Mouse (Mus musculus) lung, postnatal 10 days (tissue): ENCODE measurements around the gene Sash3.

Experiments used
- DNase-seq: peaks from one replicate; pipeline ENCODE4 v3.0.0; 2021

Gene Sash3

GRCm38 (mm10) chrX:48141481-48141880, 4.8 kb upstream of the Sash3 start:
- no peak for DNase-seq

- DNase-seq = peak; percentile 58
Observed at GRCm38 (mm10) chrX:48143415-48144335, 2.6 kb upstream of the Sash3 start.

- no peak for DNase-seq
Observed at GRCm38 (mm10) chrX:48147226-48147625, 990 bp downstream of the Sash3 start.

GRCm38 (mm10) chrX:48147741-48148186, 1.5 kb downstream of the Sash3 start:
- no peak for DNase-seq

- DNase-seq = no peak
Observed at GRCm38 (mm10) chrX:48152106-48152505, 5.9 kb downstream of the Sash3 start.

- DNase-seq = no peak
Observed at GRCm38 (mm10) chrX:48153414-48153813, 7.2 kb downstream of the Sash3 start.

GRCm38 (mm10) chrX:48153949-48154348, 7.7 kb downstream of the Sash3 start:
- no peak for DNase-seq

GRCm38 (mm10) chrX:48155489-48155888, 9.3 kb downstream of the Sash3 start:
- DNase-seq = no peak

GRCm38 (mm10) chrX:48157396-48157795, 11.2 kb downstream of the Sash3 start:
- no peak for DNase-seq

- DNase-seq = no peak
Observed at GRCm38 (mm10) chrX:48158229-48158919, 12.1 kb downstream of the Sash3 start.

- DNase-seq = no peak
Observed at GRCm38 (mm10) chrX:48169892-48170291, 23.7 kb downstream of the Sash3 start.

GRCm38 (mm10) chrX:48170368-48170767, 24.1 kb downstream of the Sash3 start:
- DNase-seq = no peak

- DNase-seq = no peak
Observed at GRCm38 (mm10) chrX:48181844-48182243, 35.6 kb downstream of the Sash3 start.

GRCm38 (mm10) chrX:48184703-48185102, 38.5 kb downstream of the Sash3 start:
- DNase-seq = no peak

- no peak for DNase-seq
Observed at GRCm38 (mm10) chrX:48191261-48191660, 45.0 kb downstream of the Sash3 start.

GRCm38 (mm10) chrX:48193235-48194152, 47.3 kb downstream of the Sash3 start:
- peak; percentile 25 for DNase-seq

GRCm38 (mm10) chrX:48197856-48198255, 51.6 kb downstream of the Sash3 start:
- DNase-seq = no peak

- peak; percentile 1 for DNase-seq
Observed at GRCm38 (mm10) chrX:48199026-48199425, 52.8 kb downstream of the Sash3 start.

GRCm38 (mm10) chrX:48200699-48201098, 54.5 kb downstream of the Sash3 start:
- DNase-seq = no peak

GRCm38 (mm10) chrX:48201973-48202372, 55.7 kb downstream of the Sash3 start:
- DNase-seq = no peak

GRCm38 (mm10) chrX:48202436-48202835, 56.2 kb downstream of the Sash3 start:
- no peak for DNase-seq

GRCm38 (mm10) chrX:48202995-48203394, 56.8 kb downstream of the Sash3 start:
- no peak for DNase-seq

- no peak for DNase-seq
Observed at GRCm38 (mm10) chrX:48203763-48204162, 57.5 kb downstream of the Sash3 start.
